Mouse (Mus musculus) heart, embryonic 14.5 days (tissue): ENCODE results near the gene Ccm2. TPM values are rescaled to one million over a fixed set of nuclear protein-coding genes. Genes with fewer than 3 reads are reported as not detected.

Source experiments
- ATAC-seq: fragments of 200-750 bp; cut with Nextera tagmentation; 2 replicates; pipeline ENCODE4 v1.8.0; 2017; ENCODE audit warnings: low read depth, moderate TSS enrichment; ENCODE audit not compliant: insufficient number of reproducible peaks, insufficient read depth, low FRiP score
- H3K27ac ChIP-seq, 2 experiments: fragments of 200-500 bp in 1 of 2; fragments of 300-500 bp in 1 of 2; sonication (generic) in 1 of 2; replicated peaks in 1 of 2; 2 replicates each; pipeline ENCODE4 v1.5.1; 2012 to 2014; ENCODE audit warnings: low read depth in 2 of 2, low read length in 2 of 2, control low read depth in 1 of 2, mild to moderate bottlenecking in 1 of 2, mixed read lengths in 1 of 2; ENCODE audit not compliant: control insufficient read depth in 1 of 2, insufficient read depth in 1 of 2
- H3K27me3 ChIP-seq: fragments of 300-500 bp; sonication (generic); 2 replicates; pipeline ENCODE4 v1.6.1; 2014; ENCODE audit warnings: mild to moderate bottlenecking, low read length, control low read depth; ENCODE audit not compliant: control insufficient read depth, insufficient read depth
- H3K36me3 ChIP-seq: fragments of 300-500 bp; sonication (generic); 2 replicates; pipeline ENCODE4 v1.6.1; 2014; ENCODE audit warnings: mild to moderate bottlenecking, control low read depth, low read length, mixed read lengths; ENCODE audit not compliant: control insufficient read depth, insufficient read depth
- H3K4me1 ChIP-seq, 2 experiments: fragments of 200-500 bp in 1 of 2; fragments of 300-500 bp in 1 of 2; sonication (generic) in 1 of 2; 2 replicates each; pipeline ENCODE4 v1.6.1; 2012 to 2014; ENCODE audit warnings: low read length in 2 of 2, control low read depth in 1 of 2, mixed read lengths in 1 of 2; ENCODE audit not compliant: control insufficient read depth in 2 of 2, insufficient read depth in 2 of 2
- H3K4me2 ChIP-seq: fragments of 300-500 bp; sonication (generic); 2 replicates; pipeline ENCODE4 v1.6.1; 2014; ENCODE audit warnings: mild to moderate bottlenecking, low read length
- H3K4me3 ChIP-seq, 2 experiments: fragments of 200-500 bp in 1 of 2; fragments of 300-500 bp in 1 of 2; sonication (generic) in 1 of 2; 2 replicates each; pipeline ENCODE4 v1.5.1; 2012 to 2014; ENCODE audit warnings: low read length in 2 of 2, mild to moderate bottlenecking in 2 of 2, control low read depth in 1 of 2, low read depth in 1 of 2, moderate library complexity in 1 of 2; ENCODE audit not compliant: control insufficient read depth in 1 of 2, insufficient read depth in 1 of 2
- H3K9ac ChIP-seq: fragments of 300-500 bp; sonication (generic); 2 replicates; pipeline ENCODE4 v1.6.1; 2014; ENCODE audit warnings: mild to moderate bottlenecking, low read length
- H3K9me3 ChIP-seq: fragments of 300-500 bp; sonication (generic); 2 replicates; pipeline ENCODE4 v1.6.1; 2016; ENCODE audit warnings: low read length, control low read depth; ENCODE audit not compliant: control insufficient read depth
- WGBS: fragments of 180-500 bp; shearing (Covaris S2); extraction: QIAGEN DNeasy Blood & Tissue Kit; methylation state at CpG from one replicate; pipeline ENCODE4 v1.1.7; 2014; 5-methylcytosine and 5-hydroxymethylcytosine counted together
- polyA plus RNA-seq: library from polyadenylated mRNA; unstranded; fragments of >200 nt; fragmentation: Nextera tagmentation; extraction: Ambion mirVana; gene quantifications from 2 replicates; pipeline ENCODE4 v1.2.1, GENCODE M21; 2014

Gene Ccm2
- polyA plus RNA-seq, 1 experiment from 2014 or later, result 52.9 TPM

- H3K4me2 ChIP-seq, result no peak overlapping the region
- H3K4me3 ChIP-seq, result no peak overlapping the region
- ATAC-seq, result no peak
- H3K27ac ChIP-seq, result no peak overlapping the region
- H3K27me3 ChIP-seq, result no peaks in the 10 kb centered on the region
- whole genome bisulfite sequencing, result 87% methylated on average over 4 of the region's 4 CpGs
- H3K9me3 ChIP-seq, result no peaks in the 10 kb centered on the region
- H3K36me3 ChIP-seq, result peaks cover 22% of the 10 kb centered on the region
- H3K4me1 ChIP-seq, result peaks cover 14 to 26% of the 10 kb centered on the region in 2 experiments
- no peak overlapping the region for H3K9ac ChIP-seq
These were observed 81.0 kb downstream of the Ccm2 start for GRCm38 (mm10) chr11:6627731-6628130.

GRCm38 (mm10) chr11:6628568-6628967 is 81.9 kb downstream of the Ccm2 start:
- no peaks in the 10 kb centered on the region for H3K9me3 ChIP-seq
- WGBS, result 41% methylated on average over 4 of the region's 4 CpGs
- no peak overlapping the region for H3K9ac ChIP-seq
- no peak overlapping the region for H3K27ac ChIP-seq
- no peak overlapping the region for H3K4me2 ChIP-seq
- peaks cover 14 to 21% of the 10 kb centered on the region in 2 experiments for H3K4me1 ChIP-seq
- no peak for ATAC-seq
- H3K36me3 ChIP-seq, result peaks cover 14% of the 10 kb centered on the region
- no peak overlapping the region for H3K4me3 ChIP-seq
- no peaks in the 10 kb centered on the region; the same call in 1 of the 2 replicates for H3K27me3 ChIP-seq

GRCm38 (mm10) chr11:6629655-6630054 is 83.0 kb downstream of the Ccm2 start:
- no peak overlapping the region for H3K9ac ChIP-seq
- peaks cover 3% of the 10 kb centered on the region; the same call in 1 of the 2 replicates for H3K36me3 ChIP-seq
- no peak for ATAC-seq
- no peak overlapping the region for H3K27ac ChIP-seq
- H3K4me3 ChIP-seq, result no peak overlapping the region
- H3K9me3 ChIP-seq, result no peaks in the 10 kb centered on the region
- H3K4me2 ChIP-seq, result no peak overlapping the region
- peaks cover 6 to 10% of the 10 kb centered on the region in 2 experiments for H3K4me1 ChIP-seq
- no peaks in the 10 kb centered on the region; the same call in 1 of the 2 replicates for H3K27me3 ChIP-seq

- Histone ChIP-seq H3K4me1 (no peaks in the 10 kb centered on the region), H3K36me3 (no peaks in the 10 kb centered on the region), H3K4me3 (no peak overlapping the region), H3K4me2 (no peak overlapping the region), H3K27me3 (no peaks in the 10 kb centered on the region; the same call in 1 of the 2 replicates), H3K9me3 (no peaks in the 10 kb centered on the region), H3K27ac (no peak overlapping the region), H3K9ac (no peak overlapping the region)
- WGBS, result 68% methylated on average over 8 of the region's 8 CpGs
- no peak for ATAC-seq
These were observed 89.5 kb downstream of the Ccm2 start for GRCm38 (mm10) chr11:6636150-6636549.

- Histone ChIP-seq H3K36me3 (no peaks in the 10 kb centered on the region), H3K4me1 (no peaks in the 10 kb centered on the region), H3K9ac (no peak within 1 kb of the TSS), H3K9me3 (no peaks in the 10 kb centered on the region), H3K27ac (no peak within 1 kb of the TSS), H3K4me2 (no peak within 1 kb of the TSS), H3K27me3 (no peaks in the 10 kb centered on the region), H3K4me3 (no peak within 1 kb of the TSS)
- no peak for ATAC-seq
- WGBS, result 86% methylated on average over 4 of the region's 4 CpGs
These were observed 91.8 kb downstream of the Ccm2 start, which contains the start of gene Wap for GRCm38 (mm10) chr11:6638537-6638936. TSS of gene Wap (minus strand) at chr11:6638637.

- H3K27ac ChIP-seq, result no peak overlapping the region
- H3K9ac ChIP-seq, result no peak overlapping the region
- H3K4me3 ChIP-seq, result no peak overlapping the region
- no peaks in the 10 kb centered on the region for H3K27me3 ChIP-seq
- H3K36me3 ChIP-seq, result no peaks in the 10 kb centered on the region
- no peaks in the 10 kb centered on the region for H3K4me1 ChIP-seq
- WGBS, result 72% methylated on average over 6 of the region's 6 CpGs
- no peak for ATAC-seq
- H3K9me3 ChIP-seq, result no peaks in the 10 kb centered on the region
- H3K4me2 ChIP-seq, result no peak overlapping the region
These were observed 92.4 kb downstream of the Ccm2 start for GRCm38 (mm10) chr11:6639072-6639471.

- H3K4me3 ChIP-seq, result no peak overlapping the region
- H3K4me2 ChIP-seq, result no peak overlapping the region
- ATAC-seq, result no peak
- H3K4me1 ChIP-seq, result no peaks in the 10 kb centered on the region
- H3K9ac ChIP-seq, result no peak overlapping the region
- no peaks in the 10 kb centered on the region for H3K36me3 ChIP-seq
- 72% methylated on average over 6 of the region's 6 CpGs for WGBS
- no peak overlapping the region for H3K27ac ChIP-seq
- H3K9me3 ChIP-seq, result no peaks in the 10 kb centered on the region
- H3K27me3 ChIP-seq, result no peaks in the 10 kb centered on the region
These were observed 97.9 kb downstream of the Ccm2 start for GRCm38 (mm10) chr11:6644566-6644965.
